Mouse (Mus musculus): Measurements from ENCODE around the gene Wwox.

The Wwox gene

GRCm38 (mm10) chr8:115196859-115197258 is 757.4 kb downstream of the Wwox start:
- DNase-seq, result no peak

DNA sequence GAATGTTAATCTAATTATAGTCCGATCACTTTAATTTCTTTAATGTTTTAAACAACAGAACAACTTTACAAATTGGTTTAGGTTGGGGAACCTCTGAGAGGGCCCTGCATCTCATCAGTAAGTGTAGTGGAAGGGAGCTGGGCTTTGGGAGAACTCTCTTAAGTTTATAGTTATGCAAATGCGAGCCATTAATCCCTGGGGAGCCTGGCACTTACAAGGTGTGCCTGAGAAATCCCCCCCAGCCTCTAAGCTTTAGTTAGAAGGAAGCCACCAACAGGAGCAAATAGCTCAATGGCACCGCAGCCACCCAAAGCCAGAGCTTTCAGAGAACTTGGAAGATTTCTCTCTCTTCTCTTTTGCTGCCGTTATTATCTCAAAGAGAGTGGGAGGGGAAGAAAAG is 759.7 kb downstream of the Wwox start:
- no peak for DNase-seq

- DNase-seq, result no peak
These were observed 760.2 kb downstream of the Wwox start for GRCm38 (mm10) chr8:115199616-115200150.

GRCm38 (mm10) chr8:115201726-115202125 is 762.3 kb downstream of the Wwox start:
- DNase-seq, result no peak

GRCm38 (mm10) chr8:115207480-115207879 is 768.0 kb downstream of the Wwox start:
- no peak for DNase-seq

- no peak for DNase-seq
These were observed 769.1 kb downstream of the Wwox start for GRCm38 (mm10) chr8:115208415-115209192.

DNA sequence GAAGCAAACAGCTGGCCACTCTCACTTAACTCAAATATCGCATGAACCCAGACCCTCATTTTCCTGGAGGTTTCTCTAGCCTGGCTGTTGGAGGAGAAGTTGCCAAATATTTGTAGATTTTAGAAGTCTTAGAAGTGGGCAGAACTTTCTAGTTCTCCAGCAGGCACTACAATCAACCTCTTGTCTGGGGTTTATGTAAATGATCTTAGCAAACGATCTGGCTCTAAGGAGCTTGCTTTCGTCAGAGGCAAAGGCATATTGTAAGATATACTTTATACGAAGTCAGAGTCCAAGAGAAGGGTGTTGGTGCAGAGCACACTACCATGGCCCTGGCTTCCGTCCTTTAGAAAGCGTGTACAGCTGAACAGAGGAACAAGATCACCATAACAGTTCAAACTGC is 770.6 kb downstream of the Wwox start:
- no peak for DNase-seq

- DNase-seq, result no peak
These were observed 773.7 kb downstream of the Wwox start for GRCm38 (mm10) chr8:115213126-115213525.

DNA sequence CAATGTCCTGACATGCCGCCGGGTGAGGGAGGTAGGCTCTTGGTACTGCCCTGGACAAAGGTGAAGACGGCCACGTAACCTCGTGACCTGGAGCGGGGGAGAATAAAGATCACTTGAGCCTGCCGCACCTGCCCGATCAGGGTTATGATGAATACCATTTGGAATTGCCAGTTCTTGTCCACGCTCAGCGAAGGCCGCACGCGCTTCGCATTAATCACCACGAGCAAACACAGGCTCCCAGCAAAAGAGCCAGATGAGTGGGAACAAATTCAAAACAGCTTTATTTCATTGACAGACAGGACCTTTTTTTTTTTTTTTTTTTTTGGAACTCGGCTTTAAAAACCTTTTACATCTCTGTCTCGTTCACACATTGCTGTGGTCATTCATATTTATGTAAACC is 775.4 kb downstream of the Wwox start:
- no peak for DNase-seq

- no peak for DNase-seq
These were observed 777.3 kb downstream of the Wwox start for GRCm38 (mm10) chr8:115216801-115217200.

DNA sequence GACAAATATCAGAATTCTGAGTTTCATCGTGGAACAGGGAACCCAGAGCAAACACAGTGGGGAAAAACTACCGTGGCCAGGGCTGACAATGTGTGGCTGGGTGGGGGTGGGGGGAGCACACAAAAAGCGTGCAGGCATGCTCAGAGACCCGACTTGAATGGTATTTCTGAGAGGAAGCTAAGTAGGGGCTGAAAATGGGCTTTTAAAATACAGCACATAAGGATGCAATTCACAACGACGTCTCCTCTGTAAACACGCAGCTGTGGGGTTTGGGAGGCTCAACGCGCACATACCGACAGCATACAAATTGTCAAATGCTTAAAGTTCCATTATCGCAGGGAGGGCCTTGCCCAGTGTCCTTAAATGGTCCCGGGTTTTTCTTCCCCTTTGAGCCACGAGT is 783.1 kb downstream of the Wwox start:
- DNase-seq, result no peak

DNA sequence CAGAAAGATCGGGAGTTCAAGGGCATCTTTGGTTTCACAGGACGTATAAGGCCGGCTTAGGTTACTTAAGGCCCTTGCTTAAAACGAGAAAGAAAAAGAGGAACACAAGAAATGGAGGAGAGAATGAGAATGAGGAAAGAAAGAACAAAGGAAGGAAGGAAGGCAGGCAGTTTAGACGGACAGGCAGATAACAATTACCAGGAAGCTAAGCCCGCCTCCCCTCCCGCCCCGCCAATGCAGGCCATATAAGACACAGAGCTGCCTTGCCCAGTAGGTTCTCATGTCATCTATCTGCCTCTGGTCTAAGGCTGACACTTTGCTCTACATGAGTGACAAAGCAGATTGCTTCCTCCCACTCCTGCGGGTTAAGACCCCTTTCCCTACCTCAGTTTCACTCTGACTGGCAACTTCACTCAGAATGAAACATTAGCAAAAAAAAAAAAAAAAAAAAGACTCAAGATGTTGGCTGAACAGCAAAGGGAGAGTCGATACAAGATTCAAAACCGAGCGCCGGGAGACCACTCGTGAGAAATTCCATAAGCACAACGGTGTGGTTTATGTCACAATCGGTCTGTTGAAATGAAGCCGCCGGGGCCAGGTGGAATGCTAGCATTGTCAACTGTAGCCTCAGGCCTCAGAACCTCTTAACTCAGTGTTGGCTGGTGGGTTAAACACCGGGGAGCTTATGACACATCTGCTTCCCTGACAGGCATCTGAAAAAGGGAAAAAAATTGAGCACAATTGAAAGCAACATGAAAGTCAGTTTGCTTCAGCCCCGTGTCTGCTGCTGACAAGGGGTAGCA is 787.5 kb downstream of the Wwox start:
- DNase-seq, result no peak

- DNase-seq, result peak in 1 of 2 experiments; percentile 7
These were observed 789.4 kb downstream of the Wwox start for GRCm38 (mm10) chr8:115228903-115229302.

DNA sequence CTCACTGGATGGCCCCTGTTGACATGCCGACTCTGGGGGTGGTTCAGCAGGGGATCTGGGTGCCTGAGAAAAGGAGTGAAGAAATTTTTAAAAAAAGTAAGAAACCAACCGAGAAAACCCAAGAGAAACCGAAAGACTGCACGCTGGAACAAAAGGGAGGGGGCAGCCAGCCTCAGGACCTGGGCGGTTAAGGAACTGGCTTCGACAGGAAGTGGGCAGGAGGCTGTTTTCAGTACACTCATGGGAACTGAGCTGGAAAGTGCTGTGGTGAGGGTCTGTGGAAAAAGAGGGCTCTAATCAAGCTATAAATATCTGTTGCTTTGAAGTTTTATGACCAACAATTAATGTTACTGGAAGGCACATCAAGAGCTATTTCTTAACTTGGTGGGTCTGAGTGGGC is 794.6 kb downstream of the Wwox start:
- peak in 1 of 2 experiments; percentile 23 for DNase-seq

GRCm38 (mm10) chr8:115237596-115237995 is 798.1 kb downstream of the Wwox start:
- no peak for DNase-seq

GRCm38 (mm10) chr8:115243465-115244027 is 804.1 kb downstream of the Wwox start:
- no peak for DNase-seq

- DNase-seq, result no peak
These were observed 810.4 kb downstream of the Wwox start for GRCm38 (mm10) chr8:115249688-115250366.

GRCm38 (mm10) chr8:115255550-115255949 is 816.1 kb downstream of the Wwox start:
- no peak for DNase-seq

DNA sequence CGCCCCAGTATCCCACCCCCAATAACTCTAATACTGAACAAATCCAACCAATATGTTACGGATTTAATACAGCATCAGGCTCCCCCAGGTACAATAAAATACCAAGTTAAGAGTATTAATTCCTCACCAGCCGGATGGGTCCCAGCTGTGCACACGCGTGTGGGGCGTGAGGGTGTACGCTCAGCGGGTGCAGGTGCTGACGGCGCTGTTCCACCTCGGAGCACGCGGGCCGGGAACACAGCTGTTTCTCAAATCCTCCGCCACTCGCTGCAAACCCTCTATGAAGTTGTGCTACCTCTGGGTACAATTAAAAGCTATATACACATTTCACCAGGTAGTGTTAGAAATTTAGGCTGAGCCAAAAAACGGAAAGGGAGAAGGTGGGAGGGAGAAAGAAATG is 818.0 kb downstream of the Wwox start:
- no peak for DNase-seq

- no peak for DNase-seq
These were observed 820.4 kb downstream of the Wwox start for GRCm38 (mm10) chr8:115259806-115260205.

- DNase-seq, result no peak
These were observed 827.7 kb downstream of the Wwox start for GRCm38 (mm10) chr8:115267196-115267595.

DNA sequence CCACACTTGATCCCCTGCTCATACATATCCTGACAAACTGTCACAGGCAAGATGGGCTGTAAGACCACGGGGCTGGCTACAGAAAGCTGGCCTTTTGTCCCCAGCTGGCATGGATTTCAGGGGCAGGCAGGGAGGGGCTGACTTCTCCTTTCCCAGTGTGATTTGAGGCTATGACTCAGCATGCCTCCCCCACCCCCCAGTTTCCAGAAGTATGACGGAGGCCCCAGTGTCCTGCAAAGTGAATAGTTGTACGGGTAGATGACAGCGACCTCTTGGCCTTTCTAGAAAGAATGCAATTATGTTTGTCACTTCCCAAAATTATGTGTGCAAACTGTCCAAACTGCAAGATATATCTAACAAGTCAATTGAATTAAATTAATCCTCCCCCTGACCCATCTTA is 830.1 kb downstream of the Wwox start:
- no peak for DNase-seq

DNA sequence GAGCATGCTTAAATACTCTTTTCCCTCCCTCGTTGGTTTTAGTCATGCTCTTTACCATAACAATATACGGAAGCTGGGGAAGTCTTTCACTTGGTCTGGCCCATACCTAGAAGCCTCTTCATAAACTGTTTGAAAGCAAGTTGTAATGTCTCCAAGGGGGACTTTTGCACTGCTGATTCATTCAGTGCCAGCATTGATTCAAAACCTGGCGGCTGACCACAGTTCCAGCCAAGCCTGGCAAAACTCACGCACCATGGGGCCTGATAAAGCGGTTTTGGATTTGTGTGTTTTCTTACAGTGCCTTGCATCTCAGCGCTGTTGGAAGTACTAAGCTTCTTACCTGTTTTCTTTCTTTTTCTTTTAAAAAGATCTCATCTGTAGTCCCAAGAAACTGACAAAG is 834.5 kb downstream of the Wwox start:
- no peak for DNase-seq

All from spleen, adult 18-20 months (tissue).